ENCODE assay signal across 7 mouse cellular contexts in genomic region chr19:59169936-59170765, GRCm38 (mm10). TPM values are rescaled to one million over a fixed set of nuclear protein-coding genes. Genes with fewer than 3 reads are reported as not detected.
A peak's percentile ranks its signal among the peaks of the same experiment; 100 is the strongest.
DNase-seq lines count a peak whose midpoint lies in the region; ATAC-seq and TF ChIP-seq lines count a peak whose summit lies in the region.

TSS of gene Vax1 (minus strand) at chr19:59170056.

- no peak for TF ChIP-seq CTCF in testis, adult 2 months (IDR thresholded peaks at IDR 0.05; ENCODE audit: control insufficient read depth, insufficient read depth, insufficient replicate concordance, low read depth, low read length)
- TF ChIP-seq CTCF in stomach, postnatal 0 days (IDR thresholded peaks at IDR 0.05; ENCODE audit: low read depth): no peak

- H3K9ac ChIP-seq in forebrain, embryonic 15.5 days (replicated peaks): peak within 1 kb of the TSS; percentile 74
- H3K9ac ChIP-seq in limb, embryonic 14.5 days (ENCODE audit: low read depth, low read length, severe bottlenecking): no peak within 1 kb of the TSS
- H3K9ac ChIP-seq in stomach, postnatal 0 days (ENCODE audit: low read length): 0 out of 2 replicates have a peak within 1 kb of the TSS, but pooled peaks have one; percentile 8

- ATAC-seq in forebrain, embryonic 15.5 days (replicated peaks): no peak
- ATAC-seq in limb, embryonic 14.5 days (ENCODE audit: low FRiP score, low read depth): no peak
- ATAC-seq in stomach, postnatal 0 days (ENCODE audit: low FRiP score, low TSS enrichment): no peak

- H3K27ac ChIP-seq in testis, adult 2 months (ENCODE audit: control insufficient read depth, insufficient read depth, low read depth, low read length): no peak within 1 kb of the TSS
- peak within 1 kb of the TSS; percentile 74 for H3K27ac ChIP-seq in forebrain, embryonic 15.5 days (replicated peaks)
- H3K27ac ChIP-seq in limb, embryonic 14.5 days (replicated peaks; ENCODE audit: low read depth, low read length): no peak within 1 kb of the TSS
- no peak within 1 kb of the TSS for H3K27ac ChIP-seq in stomach, postnatal 0 days (replicated peaks)

- under 1% methylated on average over 53 of the region's 54 CpGs for WGBS in forebrain, embryonic 15.5 days
- 0% methylated on average over 54 of the region's 54 CpGs for WGBS in limb, embryonic 14.5 days
- under 1% methylated on average over 54 of the region's 54 CpGs for WGBS in stomach, postnatal 0 days

- no peaks in the 10 kb centered on the region for H3K9me3 ChIP-seq in forebrain, embryonic 15.5 days
- no peaks in the 10 kb centered on the region for H3K9me3 ChIP-seq in limb, embryonic 14.5 days (ENCODE audit: control insufficient read depth, low read length)
- H3K9me3 ChIP-seq in stomach, postnatal 0 days (ENCODE audit: control insufficient read depth, low read length): no peaks in the 10 kb centered on the region

- DNase-seq in testis, postnatal 14 days (ENCODE audit: low spot score): no peak
- DNase-seq in limb, embryonic 14.5 days (ENCODE audit: low spot score): no peak
- DNase-seq in stomach, postnatal 0 days (ENCODE audit: low spot score): peak; percentile 29
- no peak for DNase-seq in spleen, adult 12 weeks (ENCODE audit: low spot score)
- no peak for DNase-seq in frontal cortex, adult 2 months (ENCODE audit: extremely low spot score in 1 of 2, low spot score in 1 of 2)

- peaks cover 30% of the 10 kb centered on the region for H3K27me3 ChIP-seq in testis, adult 2 months (ENCODE audit: control insufficient read depth, insufficient read depth, low read length)
- peaks cover 67% of the 10 kb centered on the region for H3K27me3 ChIP-seq in forebrain, embryonic 15.5 days
- peaks cover 94% of the 10 kb centered on the region for H3K27me3 ChIP-seq in limb, embryonic 14.5 days (ENCODE audit: control insufficient read depth, insufficient read depth, low read length)
- peaks cover 30% of the 10 kb centered on the region for H3K27me3 ChIP-seq in stomach, postnatal 0 days (ENCODE audit: control insufficient read depth, insufficient read depth, low read length)

- H3K4me2 ChIP-seq in forebrain, embryonic 15.5 days (replicated peaks): peak within 1 kb of the TSS; percentile 74
- H3K4me2 ChIP-seq in limb, embryonic 14.5 days (replicated peaks; ENCODE audit: low read depth, low read length, severe bottlenecking): peak within 1 kb of the TSS; percentile 33
- H3K4me2 ChIP-seq in stomach, postnatal 0 days (replicated peaks; ENCODE audit: low read depth): peak within 1 kb of the TSS; percentile 45

- peak within 1 kb of the TSS; percentile 18; the same call in 1 of the 2 replicates for H3K4me3 ChIP-seq in testis, adult 2 months (ENCODE audit: control insufficient read depth, low read depth, low read length)
- peak within 1 kb of the TSS; percentile 48 for H3K4me3 ChIP-seq in forebrain, embryonic 15.5 days
- peak within 1 kb of the TSS; percentile 26 for H3K4me3 ChIP-seq in limb, embryonic 14.5 days (replicated peaks; ENCODE audit: low read length)
- H3K4me3 ChIP-seq in stomach, postnatal 0 days (ENCODE audit: low read depth, low read length): peak within 1 kb of the TSS; percentile 30

- H3K36me3 ChIP-seq in testis, adult 2 months (ENCODE audit: control insufficient read depth, insufficient read depth, low read length): no peaks in the 10 kb centered on the region
- no peaks in the 10 kb centered on the region for H3K36me3 ChIP-seq in forebrain, embryonic 15.5 days
- no peaks in the 10 kb centered on the region for H3K36me3 ChIP-seq in limb, embryonic 14.5 days (ENCODE audit: control insufficient read depth, insufficient read depth, low read length)
- H3K36me3 ChIP-seq in stomach, postnatal 0 days (ENCODE audit: control insufficient read depth, insufficient read depth, low read length): no peaks in the 10 kb centered on the region

- no peak for TF ChIP-seq EP300 in stomach, postnatal 0 days (optimal IDR thresholded peaks at IDR 0.05)

- H3K4me1 ChIP-seq in testis, adult 2 months (ENCODE audit: control insufficient read depth, insufficient read depth, low read length): peaks cover 31% of the 10 kb centered on the region
- peaks cover 48% of the 10 kb centered on the region for H3K4me1 ChIP-seq in forebrain, embryonic 15.5 days
- peaks cover 15% of the 10 kb centered on the region for H3K4me1 ChIP-seq in limb, embryonic 14.5 days (ENCODE audit: control insufficient read depth, insufficient read depth, low read length)
- H3K4me1 ChIP-seq in stomach, postnatal 0 days (replicated peaks; ENCODE audit: control insufficient read depth, insufficient read depth): peaks cover 4% of the 10 kb centered on the region; the same call in 1 of the 2 replicates

- no peak for TF ChIP-seq POLR2A in testis, adult 2 months (IDR thresholded peaks at IDR 0.05; ENCODE audit: control insufficient read depth, low read depth, low read length)
- TF ChIP-seq POLR2A in limb, embryonic 14.5 days (IDR thresholded peaks at IDR 0.05; ENCODE audit: borderline replicate concordance, extremely low read depth, insufficient read depth, insufficient read length): no peak

RNA-seq across cellular contexts. Expression of gene Vax1, which starts in this region (rescaled TPM):
- polyA plus RNA-seq in testis, adult 2 months (2012; rRNA removed): 0.33 and 0.60 TPM in 2 replicates
- 5.0 and 5.5 TPM in 2 replicates for polyA plus RNA-seq in forebrain, embryonic 15.5 days (2015; fragmentation: Nextera tagmentation; extraction: Ambion mirVana)
- 0.11 and 0.32 TPM in 2 replicates for polyA plus RNA-seq in limb, embryonic 14.5 days (2012; rRNA removed)
- 0.18 TPM in 1 of 2 replicates, not detected in the other for polyA plus RNA-seq in limb, embryonic 14.5 days (2014; fragmentation: Nextera tagmentation; extraction: Ambion mirVana)
- not detected in 2 replicates for polyA plus RNA-seq in stomach, postnatal 0 days (2015; fragmentation: Nextera tagmentation; extraction: Ambion mirVana)
- 2.8 and 2.9 TPM in 2 replicates for polyA plus RNA-seq in frontal cortex, adult 2 months (2012; rRNA removed)

Comparison
In these comparisons a context has a peak if more than half of its experiments do, and no peak if none do; other contexts are left out.
1. Peak in DNase-seq, H3K4me3 ChIP-seq, H3K9ac ChIP-seq and H3K4me2 ChIP-seq in stomach, postnatal 0 days; RNA of the gene not detected or under 1 TPM.